Mouse (Mus musculus): ENCODE results near the gene Shc3. TPM values are rescaled to one million over a fixed set of nuclear protein-coding genes. Genes with fewer than 3 reads are reported as not detected.

Gene Shc3
- polyA plus RNA-seq, 1 experiment from 2014 or later = 7.2 TPM

DNA sequence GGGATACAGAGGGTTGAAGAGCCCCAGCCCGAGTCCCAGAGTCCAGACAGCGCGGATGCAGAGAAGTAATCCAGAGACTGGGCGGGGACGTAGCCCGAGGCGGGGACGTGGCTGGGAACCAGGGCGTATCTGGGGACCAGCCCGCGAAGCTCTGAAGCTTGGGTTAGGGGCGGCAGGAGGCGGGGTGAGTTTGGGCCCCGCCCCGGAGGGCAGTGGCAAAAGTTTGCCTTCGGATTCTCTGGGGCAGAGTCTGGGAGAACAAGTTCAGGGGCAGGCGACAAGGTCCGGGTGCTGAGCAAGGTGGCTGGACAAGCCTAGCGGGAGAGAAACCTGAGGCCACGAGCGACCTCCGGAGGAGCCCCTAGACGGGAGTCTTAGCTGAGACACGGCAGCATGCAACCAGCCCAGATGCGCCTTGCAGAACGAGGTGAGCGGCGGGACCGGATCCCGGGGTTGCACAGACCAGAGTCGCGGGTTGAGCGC is 160.7 kb downstream of the Shc3 start, which contains the start of gene S1pr3:
Gene S1pr3, plus strand, starts transcription at position 121 of the 483 bp plus-strand sequence.
- Histone ChIP-seq H3K9me3 (ENCODE audit: control insufficient read depth, low read length) (no peaks in the 10 kb centered on the region), H3K27me3 (ENCODE audit: control insufficient read depth, insufficient read depth, low read length) (peaks cover 12% of the 10 kb centered on the region; the same call in 1 of the 2 replicates), H3K36me3 (replicated peaks; ENCODE audit: control insufficient read depth, insufficient read depth) (no peaks in the 10 kb centered on the region), H3K4me2 (replicated peaks) (peak within 1 kb of the TSS; percentile 51), H3K4me1 (replicated peaks; ENCODE audit: control insufficient read depth, insufficient read depth, low read length) (peaks cover 11% of the 10 kb centered on the region; the same call in 1 of the 2 replicates), H3K27ac (no peak within 1 kb of the TSS), H3K4me3 (replicated peaks; ENCODE audit: low read length) (peak within 1 kb of the TSS; percentile 31), H3K9ac (peak within 1 kb of the TSS; percentile 35)
- DNase-seq (ENCODE audit: low spot score) (peak; percentile 62), ATAC-seq (ENCODE audit: low FRiP score) (0 out of 2 replicates have a peak, but pooled peaks have one; percentile 38)
- WGBS = under 1% methylated on average over 33 of the region's 33 CpGs

DNA sequence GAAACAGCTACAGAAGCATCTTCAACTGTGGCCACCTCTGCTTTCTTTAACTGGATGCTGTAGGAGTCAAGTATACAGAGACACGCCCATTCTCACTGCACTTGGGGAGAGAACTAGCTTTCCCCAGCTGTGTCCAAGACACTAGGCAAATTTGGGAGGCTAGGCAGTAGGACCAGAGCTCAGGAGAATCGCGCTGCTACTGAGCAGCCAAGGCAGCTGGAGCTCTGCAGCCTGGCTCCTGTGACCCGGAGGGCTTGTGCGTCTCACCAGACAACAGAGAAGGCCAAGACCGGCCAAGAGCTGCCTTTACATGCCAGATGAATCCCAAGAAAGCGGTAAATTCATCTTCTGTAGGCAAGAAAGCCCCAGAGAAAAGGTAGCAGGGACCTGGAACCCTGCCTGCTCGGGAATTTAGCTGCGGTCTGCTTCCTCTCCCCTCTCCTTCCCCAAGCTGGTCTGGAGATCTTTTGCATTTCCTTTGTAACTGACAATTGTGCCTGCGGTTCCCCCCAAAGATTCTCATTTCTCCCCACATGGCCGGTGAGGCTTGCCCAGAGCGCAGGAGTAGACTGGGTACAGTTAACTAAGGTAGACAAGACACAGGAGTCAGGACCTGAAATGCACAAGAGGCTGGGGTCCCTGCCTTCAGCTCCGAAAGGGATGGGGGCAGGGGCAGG is 161.5 kb downstream of the Shc3 start:
- ATAC-seq (ENCODE audit: low FRiP score) (no peak), DNase-seq (ENCODE audit: low spot score) (no peak)
- 29% methylated on average over 13 of the region's 13 CpGs for WGBS
- Histone ChIP-seq H3K9me3 (ENCODE audit: control insufficient read depth, low read length) (no peaks in the 10 kb centered on the region), H3K4me3 (replicated peaks; ENCODE audit: low read length) (0 out of 2 replicates have a peak overlapping the region, but pooled peaks have one; percentile 31), H3K4me1 (replicated peaks; ENCODE audit: control insufficient read depth, insufficient read depth, low read length) (peaks cover 11% of the 10 kb centered on the region; the same call in 1 of the 2 replicates), H3K9ac (no peak overlapping the region), H3K27me3 (ENCODE audit: control insufficient read depth, insufficient read depth, low read length) (peaks cover 12% of the 10 kb centered on the region; the same call in 1 of the 2 replicates), H3K4me2 (replicated peaks) (0 out of 2 replicates have a peak overlapping the region, but pooled peaks have one; percentile 51), H3K27ac (no peak overlapping the region), H3K36me3 (replicated peaks; ENCODE audit: control insufficient read depth, insufficient read depth) (no peaks in the 10 kb centered on the region)

DNA sequence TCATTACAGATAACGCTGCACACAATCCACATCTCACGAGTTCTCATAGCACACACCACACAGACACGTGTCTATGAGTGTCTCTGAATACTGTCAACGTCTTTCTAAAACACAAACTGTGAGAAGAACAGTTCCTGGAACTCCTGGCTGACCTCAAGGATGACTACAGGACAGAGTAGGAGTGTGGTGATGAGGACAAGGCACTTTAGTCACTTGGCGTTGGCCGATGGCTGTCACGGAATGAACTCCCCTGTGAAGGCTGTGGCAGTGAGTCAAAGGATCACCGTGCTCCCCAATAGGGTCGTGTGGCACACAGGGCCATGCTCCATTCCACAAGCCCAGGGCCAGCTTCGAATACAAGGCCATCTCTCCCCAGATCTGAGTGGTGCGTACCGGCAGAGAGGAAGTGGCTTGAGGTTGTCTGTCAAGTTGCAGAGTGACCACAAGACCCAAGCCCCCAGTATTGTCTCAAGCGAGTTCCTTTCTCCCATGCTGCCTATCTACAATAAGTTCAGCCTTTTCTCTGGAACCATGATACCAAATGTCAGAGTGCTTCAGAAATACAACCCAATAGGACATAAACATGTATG is 163.4 kb downstream of the Shc3 start:
- H3K27me3 ChIP-seq (ENCODE audit: control insufficient read depth, insufficient read depth, low read length) = peaks cover 12% of the 10 kb centered on the region; the same call in 1 of the 2 replicates
- no peak overlapping the region for H3K9ac ChIP-seq
- H3K4me1 ChIP-seq (replicated peaks; ENCODE audit: control insufficient read depth, insufficient read depth, low read length) = peaks cover 17% of the 10 kb centered on the region; the same call in 1 of the 2 replicates
- no peaks in the 10 kb centered on the region for H3K9me3 ChIP-seq (ENCODE audit: control insufficient read depth, low read length)
- no peak overlapping the region for H3K27ac ChIP-seq
- H3K4me2 ChIP-seq (replicated peaks) = no peak overlapping the region
- no peaks in the 10 kb centered on the region for H3K36me3 ChIP-seq (replicated peaks; ENCODE audit: control insufficient read depth, insufficient read depth)
- no peak overlapping the region for H3K4me3 ChIP-seq (replicated peaks; ENCODE audit: low read length)
- no peak for ATAC-seq (ENCODE audit: low FRiP score)
- 93% methylated on average over 13 of the region's 13 CpGs for WGBS
- no peak for DNase-seq (ENCODE audit: low spot score)

DNA sequence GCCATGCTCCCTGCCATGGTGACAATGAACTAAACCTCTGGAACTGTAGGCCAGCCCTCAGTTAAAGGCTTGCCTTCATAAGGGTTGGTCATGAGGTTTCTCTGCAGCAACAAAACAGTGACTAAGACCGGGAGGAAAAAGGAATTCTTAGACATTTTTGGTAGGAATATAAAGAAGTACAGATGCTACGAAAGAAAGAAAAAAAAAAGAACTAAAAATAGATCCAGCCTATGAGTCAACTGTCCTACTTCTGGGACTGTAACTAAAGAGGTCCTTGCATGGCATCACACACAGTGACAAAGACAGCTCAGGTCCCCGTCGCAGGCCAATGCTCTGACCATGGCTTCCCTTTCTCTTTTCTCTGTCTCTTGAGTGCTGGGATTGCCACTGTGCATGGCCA is 164.7 kb downstream of the Shc3 start:
- Histone ChIP-seq H3K27me3 (ENCODE audit: control insufficient read depth, insufficient read depth, low read length) (peaks cover 12% of the 10 kb centered on the region; the same call in 1 of the 2 replicates), H3K4me2 (replicated peaks) (no peak overlapping the region), H3K9ac (no peak overlapping the region), H3K4me1 (replicated peaks; ENCODE audit: control insufficient read depth, insufficient read depth, low read length) (peaks cover 20% of the 10 kb centered on the region; the same call in 1 of the 2 replicates), H3K36me3 (replicated peaks; ENCODE audit: control insufficient read depth, insufficient read depth) (no peaks in the 10 kb centered on the region), H3K4me3 (replicated peaks; ENCODE audit: low read length) (no peak overlapping the region), H3K27ac (no peak overlapping the region), H3K9me3 (ENCODE audit: control insufficient read depth, low read length) (no peaks in the 10 kb centered on the region)
- DNase-seq (ENCODE audit: low spot score) (no peak), ATAC-seq (ENCODE audit: low FRiP score) (no peak)
- WGBS = 92% methylated on average over 4 of the region's 4 CpGs

DNA sequence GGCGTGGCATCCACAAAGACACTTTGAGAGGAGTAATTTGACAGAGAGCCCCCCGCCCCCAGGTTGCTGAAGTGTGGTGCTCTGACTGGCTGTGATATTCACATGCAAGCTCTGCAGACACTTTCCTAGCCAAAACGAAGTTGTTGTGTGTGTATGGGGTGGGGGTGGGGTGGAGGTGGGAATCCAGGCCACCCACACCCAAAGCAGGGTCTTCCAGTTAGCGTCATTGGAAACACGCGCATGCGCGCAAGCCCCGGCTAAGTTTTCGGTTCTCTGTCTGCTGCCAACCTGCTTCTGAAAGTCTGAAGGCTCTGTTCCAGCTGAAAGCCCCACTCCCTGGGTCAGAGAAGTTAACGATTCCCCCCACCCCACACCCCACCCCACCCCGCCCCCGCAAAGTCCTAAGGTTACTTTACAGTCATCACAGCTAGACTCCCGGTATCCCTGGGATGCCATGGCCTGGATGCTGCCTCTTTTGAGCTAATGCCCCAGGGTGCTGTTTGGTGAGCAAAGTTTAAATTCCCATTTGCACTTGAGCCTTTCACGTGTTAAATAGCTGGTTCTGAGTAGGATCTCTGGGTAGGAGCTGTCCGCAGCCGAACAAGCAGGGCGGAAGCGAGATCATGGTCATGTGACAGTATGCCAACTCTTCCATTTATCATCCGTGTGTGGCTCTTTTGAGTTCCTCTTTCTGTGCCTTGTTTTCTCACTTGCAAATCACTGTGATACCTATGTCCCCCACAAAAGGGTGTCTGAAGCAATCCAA is 168.3 kb downstream of the Shc3 start:
- peak overlapping the region; percentile 84 for H3K4me2 ChIP-seq (replicated peaks)
- H3K27me3 ChIP-seq (ENCODE audit: control insufficient read depth, insufficient read depth, low read length) = no peaks in the 10 kb centered on the region
- DNase-seq (ENCODE audit: low spot score) (peak; percentile 81), ATAC-seq (ENCODE audit: low FRiP score) (peak; percentile 83)
- no peaks in the 10 kb centered on the region for H3K9me3 ChIP-seq (ENCODE audit: control insufficient read depth, low read length)
- peak overlapping the region; percentile 38 for H3K4me3 ChIP-seq (replicated peaks; ENCODE audit: low read length)
- peak overlapping the region; percentile 54; the same call in 1 of the 2 replicates for H3K27ac ChIP-seq
- 6% methylated on average over 20 of the region's 20 CpGs for WGBS
- H3K4me1 ChIP-seq (replicated peaks; ENCODE audit: control insufficient read depth, insufficient read depth, low read length) = 0 out of 2 replicates have a peak, but pooled peaks cover 8% of the 10 kb centered on the region
- no peaks in the 10 kb centered on the region for H3K36me3 ChIP-seq (replicated peaks; ENCODE audit: control insufficient read depth, insufficient read depth)
- H3K9ac ChIP-seq = peak overlapping the region; percentile 61

DNA sequence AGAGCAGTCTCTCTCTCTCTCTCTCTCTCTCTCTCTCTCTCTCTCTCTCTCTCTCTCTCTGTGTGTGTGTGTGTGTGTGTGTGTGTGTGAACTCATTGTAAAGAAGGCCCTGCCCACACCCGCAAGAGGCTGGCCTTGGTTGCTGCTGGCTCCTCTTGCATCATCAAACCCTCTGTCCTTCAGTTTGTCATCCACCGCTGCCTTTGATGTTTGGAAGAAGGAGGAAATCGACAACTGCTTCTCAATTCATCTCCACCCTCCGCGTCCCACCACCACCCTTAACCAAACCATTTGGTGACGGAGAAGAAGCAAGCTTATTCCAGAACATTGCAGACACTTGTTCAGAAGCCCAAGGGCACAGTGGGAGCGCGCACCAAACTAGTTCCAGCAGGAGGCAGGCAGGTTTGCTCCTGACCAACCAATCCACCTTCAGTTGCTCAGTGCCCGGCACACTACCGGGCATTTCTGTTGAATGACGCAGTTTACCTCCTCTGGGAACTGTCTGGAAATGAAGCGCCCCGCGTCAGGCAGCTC is 169.0 kb downstream of the Shc3 start:
- Histone ChIP-seq H3K9ac (peak overlapping the region; percentile 61), H3K4me2 (replicated peaks) (peak overlapping the region; percentile 84), H3K4me1 (replicated peaks; ENCODE audit: control insufficient read depth, insufficient read depth, low read length) (0 out of 2 replicates have a peak, but pooled peaks cover 8% of the 10 kb centered on the region), H3K9me3 (ENCODE audit: control insufficient read depth, low read length) (peaks cover 3% of the 10 kb centered on the region), H3K36me3 (replicated peaks; ENCODE audit: control insufficient read depth, insufficient read depth) (no peaks in the 10 kb centered on the region), H3K27me3 (ENCODE audit: control insufficient read depth, insufficient read depth, low read length) (no peaks in the 10 kb centered on the region), H3K27ac (peak overlapping the region; percentile 54; the same call in 1 of the 2 replicates), H3K4me3 (replicated peaks; ENCODE audit: low read length) (peak overlapping the region; percentile 38)
- 34% methylated on average over 14 of the region's 14 CpGs for WGBS
- ATAC-seq (ENCODE audit: low FRiP score) = peak; percentile 53
- peak; percentile 47 for DNase-seq (ENCODE audit: low spot score)

DNA sequence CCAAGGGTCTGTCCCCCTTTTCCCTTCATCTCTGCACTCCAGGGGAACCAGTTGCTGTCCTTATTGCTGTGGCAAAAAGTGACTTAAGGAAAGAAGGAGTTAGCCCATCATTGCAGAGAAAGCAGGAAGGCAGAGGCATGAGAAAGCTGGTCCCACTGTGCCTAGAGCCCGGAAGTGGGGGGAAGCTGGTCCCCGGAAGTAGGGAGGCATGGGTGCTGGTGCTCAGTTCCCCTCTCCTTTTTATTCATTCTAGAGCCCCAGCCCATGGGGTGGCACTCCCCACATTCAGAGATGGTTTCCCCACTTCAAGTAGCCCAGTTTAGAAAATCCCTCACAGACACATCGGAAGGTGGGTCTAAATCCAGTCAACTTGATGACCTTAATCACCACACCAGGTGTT is 169.7 kb downstream of the Shc3 start:
- no peaks in the 10 kb centered on the region for H3K36me3 ChIP-seq (replicated peaks; ENCODE audit: control insufficient read depth, insufficient read depth)
- DNase-seq (ENCODE audit: low spot score) (no peak), ATAC-seq (ENCODE audit: low FRiP score) (no peak)
- no peak overlapping the region for H3K9ac ChIP-seq
- no peak overlapping the region for H3K4me3 ChIP-seq (replicated peaks; ENCODE audit: low read length)
- 97% methylated on average over 3 of the region's 3 CpGs for WGBS
- 0 out of 2 replicates have a peak, but pooled peaks cover 8% of the 10 kb centered on the region for H3K4me1 ChIP-seq (replicated peaks; ENCODE audit: control insufficient read depth, insufficient read depth, low read length)
- no peak overlapping the region for H3K27ac ChIP-seq
- H3K27me3 ChIP-seq (ENCODE audit: control insufficient read depth, insufficient read depth, low read length) = no peaks in the 10 kb centered on the region
- H3K4me2 ChIP-seq (replicated peaks) = no peak overlapping the region
- peaks cover 9% of the 10 kb centered on the region for H3K9me3 ChIP-seq (ENCODE audit: control insufficient read depth, low read length)

DNA sequence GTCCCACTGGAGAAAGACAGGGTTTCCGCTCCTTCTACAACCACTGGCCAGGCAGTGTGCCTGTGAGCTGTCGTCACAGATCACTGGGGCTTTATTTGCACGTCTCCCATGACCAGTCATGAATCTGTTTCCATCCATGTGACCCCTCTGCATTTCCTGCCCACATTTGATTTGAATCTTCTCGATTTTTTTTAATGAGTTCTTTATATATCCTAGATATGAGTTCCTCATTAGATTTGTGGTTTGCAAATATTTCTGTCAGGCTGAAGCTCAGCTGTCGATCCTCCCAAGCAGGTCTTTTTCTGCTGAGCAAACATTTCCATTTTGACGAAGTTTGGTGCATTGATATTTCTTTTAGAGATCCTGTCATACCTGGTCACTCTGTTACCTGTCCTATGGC is 171.4 kb downstream of the Shc3 start:
- Histone ChIP-seq H3K4me1 (replicated peaks; ENCODE audit: control insufficient read depth, insufficient read depth, low read length) (0 out of 2 replicates have a peak, but pooled peaks cover 8% of the 10 kb centered on the region), H3K9ac (no peak overlapping the region), H3K27me3 (ENCODE audit: control insufficient read depth, insufficient read depth, low read length) (no peaks in the 10 kb centered on the region), H3K36me3 (replicated peaks; ENCODE audit: control insufficient read depth, insufficient read depth) (no peaks in the 10 kb centered on the region), H3K9me3 (ENCODE audit: control insufficient read depth, low read length) (peaks cover 9% of the 10 kb centered on the region), H3K27ac (no peak overlapping the region), H3K4me3 (replicated peaks; ENCODE audit: low read length) (no peak overlapping the region), H3K4me2 (replicated peaks) (no peak overlapping the region)
- 82% methylated on average over 6 of the region's 6 CpGs for WGBS
- DNase-seq (ENCODE audit: low spot score) (no peak), ATAC-seq (ENCODE audit: low FRiP score) (no peak)

Measured in hindbrain, embryonic 14.5 days (tissue).